Mouse (Mus musculus) T-cell, adult 2 months (primary cell): ENCODE data around the gene Kcng4.

Experiments used
- DNase-seq: peaks from one replicate; pipeline ENCODE4 v3.0.0; 2022; ENCODE audit warnings: low spot score

The Kcng4 gene

DNA sequence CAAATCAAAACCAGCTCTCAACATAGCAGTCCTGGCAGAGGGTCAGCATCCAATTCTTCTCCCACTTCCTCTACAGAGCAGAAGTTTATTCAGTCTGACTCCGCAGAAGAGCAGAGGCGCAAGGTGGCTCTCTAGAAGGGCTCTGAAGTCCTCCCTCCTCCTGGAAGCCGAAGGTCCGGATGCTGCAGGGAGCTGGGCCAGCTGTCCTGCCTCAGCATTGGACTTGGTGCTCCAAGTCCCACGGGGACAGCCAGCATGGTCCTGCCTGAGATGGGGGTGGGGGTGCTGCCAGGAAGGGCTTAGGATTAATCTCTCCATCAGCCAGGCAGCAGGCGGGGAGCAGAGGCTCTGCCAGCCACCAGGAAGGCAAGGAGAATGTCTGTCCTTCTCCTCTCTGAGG is at the start of gene Kcng4:
TSS of gene Kcng4 (minus strand) at position 303 of the 400 bp plus-strand sequence.
- DNase-seq = no peak

DNA sequence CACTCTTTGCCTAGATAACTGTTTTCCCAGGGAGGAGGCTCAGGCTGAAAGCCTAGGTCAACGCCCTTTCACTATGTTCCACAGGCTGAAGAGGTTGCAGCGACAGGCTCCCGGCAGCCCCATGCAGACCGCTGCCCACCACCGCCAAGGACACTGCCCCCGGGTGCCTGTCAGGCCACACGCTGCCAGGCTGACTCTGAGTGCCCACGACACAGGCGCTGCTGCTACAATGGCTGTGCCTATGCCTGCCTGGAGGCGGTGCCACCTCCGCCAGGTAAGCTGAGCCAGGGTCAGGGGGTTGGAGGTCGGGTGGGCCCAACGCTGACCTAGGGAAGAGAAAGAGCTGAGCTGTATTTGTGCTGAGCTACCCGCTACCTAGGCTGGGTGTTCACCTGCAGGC is 43.7 kb upstream of the Kcng4 start:
- no peak for DNase-seq

DNA sequence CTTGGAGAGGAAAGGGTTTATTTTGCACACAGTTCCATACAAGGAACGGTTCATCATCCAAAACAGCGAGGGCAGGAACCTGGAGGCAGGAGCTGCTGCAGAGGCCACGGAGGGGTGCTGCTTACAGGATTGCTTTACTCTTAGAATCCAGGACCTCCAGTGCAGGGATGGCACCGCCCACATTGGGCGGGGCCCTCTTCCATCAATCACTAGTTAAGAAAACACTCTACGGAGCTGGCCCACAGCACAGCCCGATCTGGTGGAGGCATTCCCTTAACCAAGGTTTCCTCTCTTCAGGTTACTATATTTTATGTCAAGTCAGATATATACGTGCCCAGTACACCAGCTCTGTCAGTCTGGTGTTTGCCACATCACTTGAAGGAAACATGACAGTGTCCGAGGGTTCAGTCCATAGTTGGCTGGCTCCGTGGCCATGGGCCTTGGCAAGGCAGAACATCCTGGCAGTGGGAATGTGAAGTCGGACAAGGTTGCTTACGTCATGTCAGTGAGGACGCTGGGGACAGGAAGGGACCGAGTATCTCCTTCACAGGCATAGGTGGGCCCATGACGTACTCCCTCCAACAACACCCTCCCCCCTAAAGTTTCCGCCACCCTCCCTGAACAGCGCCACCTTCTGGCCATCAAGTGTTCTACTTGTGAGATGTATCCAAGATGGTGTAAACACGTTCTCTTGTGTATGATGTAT is 42.8 kb upstream of the Kcng4 start:
- DNase-seq = peak; percentile 37

DNA sequence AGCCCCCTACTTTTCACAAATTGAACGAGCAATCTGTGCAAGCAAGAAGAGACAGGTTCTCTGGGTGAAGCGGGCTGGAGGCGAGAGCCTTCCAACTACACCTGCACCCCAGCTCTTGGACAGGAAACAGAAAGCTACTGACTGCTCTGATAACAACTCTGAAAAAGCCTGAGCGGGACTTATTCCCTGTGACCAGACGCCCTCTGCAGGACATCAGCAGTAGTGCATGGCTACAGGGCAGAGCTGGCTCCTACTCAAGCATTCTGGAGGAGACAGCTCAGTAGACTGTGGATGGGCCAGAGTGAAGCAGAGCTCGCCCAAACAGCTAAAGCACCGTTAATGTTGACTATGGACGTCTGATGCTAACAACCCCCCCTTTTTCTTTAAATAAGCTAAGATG is 40.9 kb upstream of the Kcng4 start:
- DNase-seq = peak; percentile 72

DNA sequence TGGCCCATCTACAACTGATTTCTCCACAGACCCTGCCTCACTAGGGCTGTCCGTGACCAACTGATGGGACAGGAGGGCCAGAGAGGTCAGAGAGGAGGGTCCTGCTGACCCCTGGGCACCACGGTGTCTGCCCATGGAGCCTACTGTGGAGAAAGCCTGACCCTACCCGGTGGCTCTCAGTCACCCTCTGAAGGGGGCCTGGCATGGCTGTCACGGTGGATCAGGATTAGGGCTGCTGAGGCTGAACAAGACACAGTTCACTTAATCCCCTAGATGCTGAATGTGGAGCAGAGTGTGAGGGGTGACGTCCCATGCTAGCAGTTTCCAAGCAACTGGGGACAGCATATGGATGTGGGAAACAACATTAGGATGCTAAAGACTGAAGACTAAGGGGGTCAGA is 40.0 kb upstream of the Kcng4 start:
- DNase-seq = no peak

DNA sequence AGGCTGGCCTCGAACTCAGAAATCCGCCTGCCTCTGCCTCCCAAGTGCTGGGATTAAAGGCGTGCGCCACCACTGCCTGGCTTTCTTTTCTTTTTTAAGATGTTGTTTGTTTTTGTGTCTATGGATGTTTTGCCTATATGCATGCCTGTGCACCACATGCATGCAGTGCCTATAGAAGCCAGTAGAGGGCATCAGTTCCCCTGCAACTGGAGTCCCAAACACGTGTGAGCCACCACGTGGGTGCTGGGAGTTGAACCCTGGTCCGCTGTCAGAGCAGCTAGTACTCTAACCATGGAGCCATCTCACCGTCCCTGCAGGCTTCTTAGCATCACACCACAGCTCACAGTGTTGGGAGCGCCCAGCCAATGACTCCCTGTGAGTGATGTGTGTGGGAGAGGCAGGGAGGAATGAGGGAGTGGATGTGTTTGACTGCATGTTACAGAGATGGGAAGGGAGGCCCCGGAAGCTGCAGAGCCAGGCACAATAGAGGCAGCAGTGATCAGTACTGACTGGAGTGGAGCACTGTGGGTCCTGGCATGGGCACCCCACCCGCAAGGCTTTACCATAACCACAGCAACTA is 38.6 kb upstream of the Kcng4 start:
- no peak for DNase-seq

DNA sequence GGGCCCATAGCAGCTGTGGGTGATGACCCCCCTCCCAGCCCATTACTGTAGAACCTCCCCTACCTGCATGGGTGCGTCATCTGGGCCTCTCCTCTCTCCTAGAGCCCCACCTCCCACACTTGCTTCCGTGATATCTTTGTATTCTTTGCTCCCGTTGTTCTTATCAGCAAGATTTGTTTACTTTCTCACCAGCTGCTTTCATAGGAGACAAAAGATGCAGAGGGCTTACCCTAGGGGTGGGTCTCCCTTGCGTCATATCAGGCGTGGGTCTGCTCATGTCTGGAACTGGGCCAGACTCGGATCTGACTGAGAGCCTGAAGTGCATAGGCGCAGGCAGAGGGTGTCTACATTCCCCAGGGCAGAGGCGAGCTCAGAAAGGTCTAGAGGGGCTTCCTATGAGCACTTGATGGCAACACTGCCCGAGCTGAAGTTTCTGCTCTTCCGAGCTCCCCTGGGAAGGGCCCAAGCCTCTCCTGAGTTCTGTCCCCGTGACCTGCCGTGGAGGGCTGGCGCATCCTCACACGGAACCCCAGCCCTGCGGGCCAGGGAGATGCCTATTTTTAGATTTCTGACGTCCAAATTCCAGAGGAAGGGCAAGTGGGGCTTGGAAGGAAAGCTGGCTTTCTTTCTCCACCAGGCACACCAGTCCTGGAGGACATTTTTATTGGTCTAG is 35.1 kb upstream of the Kcng4 start:
- DNase-seq = no peak

DNA sequence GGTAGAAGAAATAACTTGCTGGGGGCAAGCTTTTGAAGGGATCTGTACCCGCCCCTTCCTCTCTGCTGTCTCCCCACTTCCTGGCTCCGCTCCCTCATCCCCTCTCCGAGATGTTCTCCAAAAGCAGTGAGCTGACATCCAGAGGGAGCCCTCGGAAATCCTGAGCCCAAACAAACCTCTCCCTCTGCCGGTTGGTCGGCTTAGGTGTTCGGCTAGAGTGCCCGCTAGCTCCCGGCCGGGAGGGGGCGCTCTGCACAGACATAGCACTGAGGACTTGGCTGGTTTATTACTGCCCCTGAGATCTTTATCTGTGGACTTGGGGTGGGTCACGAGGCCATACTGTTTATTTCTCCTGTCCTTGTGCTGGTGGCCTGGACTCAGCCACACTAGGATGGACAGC is 33.8 kb upstream of the Kcng4 start:
- DNase-seq = no peak

DNA sequence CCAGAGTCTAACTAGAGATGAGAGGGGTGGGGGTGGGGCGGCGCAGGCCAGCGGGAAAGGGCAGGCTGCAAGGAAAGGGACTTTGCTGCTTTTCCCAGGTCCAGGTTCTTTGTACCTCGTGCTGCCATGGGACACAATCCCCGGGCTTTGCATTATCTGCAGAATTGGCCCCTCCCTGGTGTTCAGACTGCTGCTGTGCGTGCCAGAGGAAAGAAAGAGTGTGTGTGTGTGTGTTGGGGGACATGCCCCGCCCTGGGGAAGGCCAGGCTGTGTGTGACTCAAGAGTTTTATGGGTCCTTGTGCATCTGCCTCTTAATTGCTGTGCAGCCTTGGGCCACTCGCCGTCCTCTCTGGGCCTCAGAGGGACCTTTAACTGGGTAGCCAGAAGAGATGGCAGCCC is 33.0 kb upstream of the Kcng4 start:
- DNase-seq = no peak

DNA sequence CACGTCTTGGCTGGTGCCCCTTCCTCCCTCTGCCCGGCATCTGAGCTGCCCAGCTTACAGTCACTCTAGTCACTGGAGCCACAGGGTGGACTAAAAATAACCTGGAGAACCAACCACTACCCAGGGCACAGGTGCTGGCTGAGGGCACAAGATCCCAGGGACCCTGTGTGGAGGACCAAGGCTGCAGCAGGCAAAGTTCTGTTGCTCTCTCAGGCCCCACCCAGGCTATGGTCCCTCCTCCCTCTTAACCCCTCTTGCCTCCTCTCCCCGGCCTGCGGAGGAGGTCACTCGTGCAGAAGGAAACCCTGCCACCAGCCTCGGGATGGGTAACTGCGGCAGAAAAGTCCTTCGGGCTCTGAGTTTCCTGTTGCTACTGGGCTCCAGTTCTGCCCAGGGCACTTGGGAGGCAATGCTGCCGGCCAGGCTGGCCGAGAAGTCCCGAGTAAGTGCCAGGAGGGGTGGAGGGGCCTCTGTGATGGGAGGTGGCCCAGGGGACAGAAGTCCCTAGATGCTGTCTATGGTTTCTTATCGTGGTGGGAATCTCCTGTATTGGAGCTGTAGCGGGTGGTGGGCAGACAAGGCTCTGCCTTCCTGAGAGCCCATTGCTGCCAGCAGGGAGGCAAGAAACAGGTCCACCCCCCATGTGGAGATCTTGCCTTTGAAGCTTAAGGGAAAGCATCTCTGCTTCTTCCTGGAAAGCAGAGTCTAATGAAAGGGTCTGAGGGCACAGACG is 30.9 kb upstream of the Kcng4 start, which contains the start of gene Wfdc1:
TSS of gene Wfdc1 (plus strand) at position 147 of the 733 bp plus-strand sequence.
- no peak for DNase-seq

DNA sequence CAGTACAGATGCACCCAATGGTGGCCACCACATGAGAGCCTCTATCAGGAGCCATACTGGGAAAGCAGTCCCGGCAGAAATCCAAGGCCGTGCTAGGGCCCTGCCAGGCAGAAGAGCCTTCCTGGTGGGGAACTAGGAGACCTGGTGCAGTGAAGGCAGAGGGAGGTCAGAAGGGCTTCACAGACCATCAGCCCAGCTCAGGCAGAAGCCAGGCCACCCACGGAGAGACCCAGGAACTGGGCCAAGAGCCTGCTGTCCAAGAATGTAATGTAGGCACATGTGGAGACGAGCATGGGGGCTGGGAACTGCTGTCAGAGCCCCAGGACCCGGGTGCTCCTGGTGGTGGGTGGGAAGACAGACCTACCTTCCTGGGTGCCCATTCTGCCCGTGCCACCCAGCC is 29.8 kb upstream of the Kcng4 start:
- no peak for DNase-seq

DNA sequence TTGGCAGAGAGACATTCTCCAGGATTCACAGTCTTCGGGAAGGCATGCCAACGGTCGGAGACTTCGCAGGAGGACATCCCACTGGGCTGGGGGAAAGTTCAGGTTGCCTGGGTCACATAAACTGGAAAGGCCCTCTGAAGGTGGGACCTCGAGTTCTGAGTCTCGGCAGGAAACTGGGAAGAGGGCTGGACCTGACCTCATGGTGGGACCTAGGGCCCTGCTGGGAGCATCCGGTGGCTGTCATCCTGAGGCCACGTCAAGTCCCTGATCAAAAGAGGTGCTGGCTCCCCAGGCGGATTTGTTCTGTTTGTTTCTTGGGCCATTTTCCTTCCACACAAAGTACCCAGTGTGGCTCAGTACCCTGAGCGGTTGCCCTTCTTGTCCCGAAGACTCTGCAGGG is 28.0 kb upstream of the Kcng4 start:
- DNase-seq = no peak

DNA sequence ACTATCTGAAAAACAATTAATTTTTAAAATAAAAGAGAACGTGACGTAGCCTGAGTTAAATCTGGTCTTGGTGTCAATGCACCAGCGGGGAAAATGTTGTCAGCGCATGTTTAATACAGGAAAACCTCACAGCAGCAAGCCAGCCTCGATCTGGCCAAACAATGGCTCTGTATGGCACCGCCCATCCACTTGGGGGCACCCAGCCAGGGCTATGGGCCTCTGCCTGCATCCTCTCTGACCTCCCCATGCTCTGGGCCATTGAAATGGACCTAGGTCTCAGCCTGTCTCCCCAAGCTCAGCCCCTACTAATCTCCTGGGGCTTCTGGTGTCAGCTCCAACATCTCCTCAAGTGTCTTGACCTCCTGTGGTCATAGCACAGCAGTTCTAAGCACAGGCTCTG is 26.4 kb upstream of the Kcng4 start:
- DNase-seq = no peak

DNA sequence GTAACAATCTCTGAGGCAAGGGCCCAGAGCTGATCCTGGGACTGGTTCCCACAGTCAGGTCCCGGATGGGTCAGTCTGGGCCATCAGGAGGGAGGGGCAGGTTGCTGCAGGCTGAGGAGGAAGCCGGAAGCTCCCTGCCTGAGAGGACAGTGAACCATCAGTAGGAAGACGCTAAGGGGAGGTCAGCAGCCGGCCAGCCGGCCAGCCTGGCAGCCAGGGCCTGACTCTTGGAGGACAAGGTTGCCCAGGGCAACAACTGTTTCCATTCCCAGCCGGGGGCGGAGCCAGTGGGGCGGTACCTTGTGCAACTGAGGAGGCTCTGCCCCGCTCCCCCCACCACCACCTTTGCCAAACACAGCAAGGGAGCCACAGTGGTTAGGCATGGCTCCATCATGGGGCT is 25.6 kb upstream of the Kcng4 start:
- DNase-seq = no peak

DNA sequence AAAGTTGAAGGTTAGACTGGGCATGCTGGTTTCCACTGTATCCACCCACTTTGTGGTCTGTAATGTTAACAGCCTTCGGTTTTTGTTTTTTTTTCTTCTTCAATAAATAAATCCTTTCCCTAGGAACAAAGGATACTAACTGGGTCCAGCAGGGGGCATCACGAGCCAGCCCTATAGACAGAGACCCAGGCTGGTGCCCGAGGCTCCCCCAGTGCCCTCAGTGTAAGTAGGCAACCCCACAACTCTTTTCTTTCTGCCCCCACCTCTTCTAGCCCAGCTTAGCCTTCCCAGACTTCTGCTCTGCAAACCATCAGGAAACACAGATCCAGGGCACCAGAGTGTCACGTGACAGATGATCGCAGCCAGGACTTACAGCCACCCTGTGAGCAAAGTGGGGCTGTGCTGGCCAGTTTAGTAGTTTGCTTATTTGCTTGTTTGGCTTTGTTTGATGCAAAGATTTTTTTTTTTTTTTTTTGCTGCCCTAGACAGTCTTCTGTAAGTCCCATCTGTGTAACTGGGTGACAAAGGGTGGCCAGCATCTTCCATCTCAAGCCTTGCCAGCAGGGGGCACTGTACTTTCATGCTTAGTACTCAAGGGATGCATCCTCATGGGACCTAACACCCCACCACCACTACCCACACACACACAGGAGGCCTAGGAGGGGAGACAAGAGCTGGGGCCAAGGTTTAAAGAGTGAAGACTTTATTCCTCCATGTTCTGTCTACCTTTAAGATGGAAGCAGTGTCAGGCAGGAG is 21.4 kb upstream of the Kcng4 start:
- no peak for DNase-seq

DNA sequence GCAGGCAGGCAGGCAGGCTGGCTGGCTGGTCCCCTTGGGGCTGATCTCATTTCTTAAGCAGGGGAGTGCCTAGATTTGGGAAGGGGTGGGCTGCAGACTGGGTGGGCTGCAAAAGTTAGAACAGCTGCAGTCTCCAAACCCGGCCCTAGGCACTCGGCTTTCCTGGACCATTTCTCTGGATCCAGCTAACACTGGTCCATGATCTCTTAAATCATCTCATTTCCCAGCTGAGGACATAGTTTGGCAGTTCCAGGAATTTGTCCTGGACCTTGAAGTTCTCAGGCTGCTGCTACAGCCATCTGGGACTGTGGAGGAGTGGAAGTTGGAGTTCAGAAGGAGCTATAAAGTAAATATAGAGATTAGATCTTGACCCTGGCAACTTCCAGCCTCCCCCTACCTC is 15.8 kb upstream of the Kcng4 start:
- no peak for DNase-seq

DNA sequence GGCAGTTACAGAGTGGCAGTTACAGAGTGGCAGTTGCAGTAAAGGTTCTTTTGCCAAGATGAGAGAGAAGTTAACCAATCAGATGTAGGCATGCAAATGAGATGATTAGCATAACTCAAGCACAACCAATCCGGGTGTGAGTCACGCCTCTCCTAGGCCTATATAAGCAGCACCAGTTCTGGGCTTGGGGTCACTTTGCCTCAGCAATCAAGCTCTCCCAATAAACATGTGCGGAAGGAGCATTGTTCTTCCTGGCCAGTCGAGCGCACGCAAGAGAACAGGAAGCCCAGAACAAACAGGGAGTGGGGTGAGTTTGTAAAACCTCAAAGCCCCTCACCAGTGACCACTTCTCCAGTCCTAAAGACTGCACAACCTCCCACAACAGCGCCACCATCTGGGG is 11.4 kb upstream of the Kcng4 start:
- DNase-seq = no peak

DNA sequence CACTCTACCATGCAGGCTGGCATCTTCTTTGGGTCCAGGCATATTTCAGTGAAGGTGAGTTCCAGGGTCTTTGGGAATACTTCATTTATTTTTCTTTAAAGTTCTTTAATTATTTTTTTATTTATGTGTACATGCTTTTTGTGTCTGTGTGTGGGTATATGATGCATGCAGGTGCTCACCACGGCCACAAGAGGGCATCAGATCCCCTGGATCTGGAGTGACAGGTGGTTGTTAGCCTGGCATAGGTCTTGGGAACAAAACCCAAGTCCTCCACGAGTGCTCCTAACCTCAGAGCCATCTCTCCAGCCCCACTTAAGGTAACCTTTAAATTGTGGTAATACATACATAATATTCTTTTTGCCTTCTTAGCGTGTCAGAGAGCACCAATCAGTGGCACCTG is 10.7 kb upstream of the Kcng4 start:
- DNase-seq = no peak

DNA sequence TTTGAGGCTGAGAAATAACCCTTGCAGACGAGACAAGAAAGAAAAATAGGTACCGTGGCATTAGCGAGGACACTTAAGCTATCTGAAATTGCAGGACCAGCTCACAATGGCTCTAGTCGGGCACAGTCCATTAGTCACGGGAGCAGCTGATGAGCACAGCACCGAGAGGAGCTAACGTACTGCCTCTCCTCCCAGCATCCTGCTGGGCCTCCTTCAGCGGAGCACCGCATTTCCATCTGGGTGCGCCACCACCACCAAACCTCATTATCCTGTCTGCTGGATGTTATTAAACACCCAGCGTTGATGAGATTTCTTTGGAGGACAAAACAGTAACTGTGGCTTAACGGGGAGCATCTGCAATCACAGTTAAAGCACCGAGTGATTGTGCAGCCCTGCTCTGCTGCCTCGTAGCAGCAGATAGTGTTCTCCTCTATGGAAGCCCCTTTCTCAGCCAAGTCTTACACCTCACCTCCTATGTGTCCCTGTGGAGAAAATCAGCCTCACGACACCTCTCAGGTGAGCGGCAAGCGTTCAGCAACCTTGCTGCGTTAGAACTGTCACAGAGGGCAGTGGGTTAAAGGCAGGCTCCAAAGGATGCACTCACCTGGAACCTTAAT is 9.6 kb upstream of the Kcng4 start:
- no peak for DNase-seq

DNA sequence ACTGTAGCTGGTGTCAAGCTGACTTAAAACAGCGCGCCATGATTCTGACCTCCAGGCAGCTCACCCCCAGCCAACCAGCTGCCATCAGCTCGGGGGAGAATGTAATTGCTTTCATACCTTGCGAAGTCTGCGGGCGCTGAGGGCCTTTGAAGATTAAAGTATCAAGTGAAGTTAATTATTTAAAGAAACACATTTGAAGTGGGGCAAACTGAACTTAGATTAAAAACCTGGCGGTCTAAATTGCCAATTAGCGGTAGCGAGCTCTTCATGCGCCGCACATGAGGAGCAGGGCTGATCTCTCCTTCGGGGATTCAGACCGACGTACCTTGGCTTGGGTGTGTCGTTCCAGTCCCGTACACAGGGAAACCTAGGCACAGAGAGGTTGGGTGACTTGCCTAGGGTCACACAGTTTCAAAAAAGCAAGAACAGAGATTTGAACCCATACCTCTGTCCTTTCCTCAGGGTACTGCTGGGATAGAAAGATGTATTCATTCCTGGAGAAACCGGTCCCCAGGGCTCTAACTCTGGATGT is 9.0 kb upstream of the Kcng4 start:
- no peak for DNase-seq

DNA sequence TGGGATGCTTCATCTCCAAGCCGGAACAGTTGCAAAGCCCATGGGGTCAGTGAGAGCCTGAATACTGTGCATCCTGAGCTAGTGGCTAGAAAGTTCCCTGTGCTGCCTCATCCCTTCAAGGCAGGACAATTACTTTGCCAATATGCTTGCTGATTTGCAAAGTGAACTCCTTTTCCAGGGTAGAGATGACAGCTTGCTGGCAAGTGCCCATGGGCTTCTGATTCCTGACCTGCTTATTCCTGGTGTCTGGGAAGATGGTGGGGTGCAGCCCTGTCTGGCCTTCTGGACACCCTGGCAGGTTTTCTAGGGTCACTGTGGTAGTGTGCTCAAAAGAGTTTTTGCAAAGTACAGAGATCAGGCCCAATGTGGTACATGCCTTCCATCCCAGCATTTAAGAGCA is 7.5 kb upstream of the Kcng4 start:
- no peak for DNase-seq
